Mouse (Mus musculus): ENCODE data around the gene Kcnk6.

Kcnk6 gene

GRCm38 (mm10) chr7:29232247-29233013 lies at the start of gene Kcnk6:
Kcnk6 (minus strand) TSS chr7:29232515.
- DNase-seq: peak; percentile 70

GRCm38 (mm10) chr7:29281201-29282073 lies 49.1 kb upstream of the Kcnk6 start, which contains the start of gene Spint2:
Spint2 (minus strand) TSS chr7:29281912.
- DNase-seq: peak; percentile 87

- no peak for DNase-seq
These were observed 48.5 kb upstream of the Kcnk6 start for GRCm38 (mm10) chr7:29280801-29281200.

GRCm38 (mm10) chr7:29279924-29280323 lies 47.6 kb upstream of the Kcnk6 start:
- DNase-seq: no peak

- DNase-seq: no peak
These were observed 46.9 kb upstream of the Kcnk6 start for GRCm38 (mm10) chr7:29279261-29279660.

- DNase-seq: no peak
These were observed 45.2 kb upstream of the Kcnk6 start for GRCm38 (mm10) chr7:29277510-29277909.

GRCm38 (mm10) chr7:29276715-29277114 lies 44.4 kb upstream of the Kcnk6 start:
- DNase-seq: no peak

- no peak for DNase-seq
These were observed 39.6 kb upstream of the Kcnk6 start for GRCm38 (mm10) chr7:29271687-29272465.

GRCm38 (mm10) chr7:29270445-29270844 lies 38.1 kb upstream of the Kcnk6 start:
- DNase-seq: no peak

GRCm38 (mm10) chr7:29266931-29267330 lies 34.6 kb upstream of the Kcnk6 start:
- DNase-seq: no peak

GRCm38 (mm10) chr7:29265636-29266035 lies 33.3 kb upstream of the Kcnk6 start:
- DNase-seq: no peak

GRCm38 (mm10) chr7:29263831-29264230 lies 31.5 kb upstream of the Kcnk6 start:
- no peak for DNase-seq

- DNase-seq: no peak
These were observed 29.8 kb upstream of the Kcnk6 start for GRCm38 (mm10) chr7:29262151-29262550.

- DNase-seq: no peak
These were observed 27.7 kb upstream of the Kcnk6 start for GRCm38 (mm10) chr7:29259781-29260730.

- peak; percentile 79 for DNase-seq
These were observed 25.1 kb upstream of the Kcnk6 start for GRCm38 (mm10) chr7:29257368-29257767.

GRCm38 (mm10) chr7:29255875-29256274 lies 23.6 kb upstream of the Kcnk6 start:
- no peak for DNase-seq

- no peak for DNase-seq
These were observed 21.5 kb upstream of the Kcnk6 start for GRCm38 (mm10) chr7:29253842-29254241.

GRCm38 (mm10) chr7:29251166-29251565 lies 18.9 kb upstream of the Kcnk6 start:
- no peak for DNase-seq

- peak; percentile 46 for DNase-seq
These were observed 16.0 kb upstream of the Kcnk6 start, which contains the start of gene 2200002D01Rik for GRCm38 (mm10) chr7:29248261-29248841. 2200002D01Rik (minus strand) TSS chr7:29248466.

- DNase-seq: peak; percentile 32
These were observed 15.4 kb upstream of the Kcnk6 start for GRCm38 (mm10) chr7:29247706-29248105.

GRCm38 (mm10) chr7:29247314-29247700 lies 15.0 kb upstream of the Kcnk6 start:
- peak; percentile 89 for DNase-seq
